Mouse (Mus musculus) cerebellum, adult 2 months (tissue): Measurements from ENCODE around the gene Syne1. TPM values are rescaled to one million over a fixed set of nuclear protein-coding genes. Genes with fewer than 3 reads are reported as not detected.

ENCODE experiments used
- DNase-seq, 2 experiments: peaks; one replicate each; pipeline ENCODE4 v3.0.0; 2021
- H3K27ac ChIP-seq: fragments of 200-500 bp; 2 replicates; pipeline ENCODE4 v1.5.1; 2012; ENCODE audit warnings: low read length, control low read depth, inconsistent platforms; ENCODE audit not compliant: insufficient read depth
- H3K27me3 ChIP-seq: fragments of 200-500 bp; 2 replicates; pipeline ENCODE4 v1.6.1; 2012; ENCODE audit warnings: inconsistent platforms, mild to moderate bottlenecking, low read length, moderate library complexity; ENCODE audit not compliant: control insufficient read depth, insufficient read depth
- H3K4me1 ChIP-seq: fragments of 200-500 bp; 2 replicates; pipeline ENCODE4 v1.6.1; 2011; ENCODE audit warnings: low read length; ENCODE audit not compliant: control insufficient read depth, insufficient read depth
- H3K4me3 ChIP-seq: fragments of 200-500 bp; replicated peaks from 2 replicates; pipeline ENCODE3; 2011; ENCODE audit warnings: mild to moderate bottlenecking, low read depth, low read length, control low read depth; ENCODE audit not compliant: insufficient read depth
- CTCF ChIP-seq: fragments of 200-500 bp; IDR thresholded peaks from 2 replicates; pipeline ENCODE4 v1.5.1; 2011; ENCODE audit warnings: low read depth, mild to moderate bottlenecking, control low read depth, low read length, moderate library complexity, borderline replicate concordance; ENCODE audit not compliant: insufficient read depth
- POLR2A ChIP-seq: fragments of 200-500 bp; IDR thresholded peaks from 2 replicates; pipeline ENCODE4 v1.6.1; 2011; ENCODE audit warnings: low read length, control low read depth, borderline replicate concordance; ENCODE audit not compliant: insufficient read depth
- WGBS: fragments of 180-500 bp; shearing (Covaris S2); methylation state at CpG from one replicate; pipeline ENCODE4 v1.1.7; 2018; 5-methylcytosine and 5-hydroxymethylcytosine counted together
- polyA plus RNA-seq: library from polyadenylated mRNA; depleted of rRNA; stranded (reverse); fragments of >200 nt; gene quantifications from 2 replicates; pipeline ENCODE4 v1.2.3, GENCODE M21; 2012

Gene Syne1
- polyA plus RNA-seq, 1 experiment, result 295 TPM

DNA sequence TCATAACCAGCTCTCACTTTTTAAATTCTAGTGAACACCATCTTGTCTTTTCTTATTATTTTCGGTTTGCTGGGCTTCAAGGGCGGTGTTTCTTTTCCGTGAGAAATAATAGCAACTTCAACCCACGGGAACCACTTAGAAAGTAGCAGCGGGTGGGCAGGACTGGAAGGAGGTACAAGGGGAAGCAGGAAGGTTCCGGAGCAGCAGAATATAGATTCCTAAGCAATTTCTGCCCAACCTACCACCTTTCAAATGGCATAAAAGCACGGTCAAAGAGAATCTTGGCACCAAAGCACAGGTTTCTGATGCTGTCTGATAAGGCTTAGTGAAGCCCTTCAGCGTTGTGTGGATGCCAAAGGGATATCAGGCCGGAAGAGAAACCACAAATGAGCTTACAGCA, 60.2 kb downstream of the Syne1 start:
- peak overlapping the region; percentile 49 for H3K27ac ChIP-seq
- no peaks in the 10 kb centered on the region for H3K27me3 ChIP-seq
- no peak for DNase-seq
- TF ChIP-seq POLR2A, result no peak
- TF ChIP-seq CTCF, result no peak
- WGBS, result 11% methylated on average over 9 of the region's 9 CpGs
- no peak overlapping the region for H3K4me3 ChIP-seq
- peaks cover 27% of the 10 kb centered on the region; the same call in 1 of the 2 replicates for H3K4me1 ChIP-seq

DNA sequence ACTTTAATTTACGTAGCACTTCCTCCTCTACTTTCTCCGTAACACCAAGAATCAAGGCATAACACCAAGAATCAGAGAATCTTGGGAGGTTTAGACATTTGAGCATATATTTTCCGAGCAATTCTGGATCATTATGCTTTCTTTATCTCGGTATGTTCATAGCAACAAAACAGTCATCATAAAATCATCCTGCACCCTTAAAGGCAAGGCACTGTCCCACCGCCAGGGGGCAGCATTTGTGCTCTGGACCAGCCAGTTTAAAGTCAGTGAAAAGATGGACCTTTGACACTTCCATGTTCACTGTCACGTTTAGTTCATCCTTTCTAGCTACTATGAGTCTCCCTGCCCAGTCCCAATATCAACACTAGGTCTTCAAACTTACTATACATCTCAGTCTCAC, 61.3 kb downstream of the Syne1 start:
- no peak overlapping the region; the same call in 1 of the 2 replicates for H3K27ac ChIP-seq
- H3K27me3 ChIP-seq, result no peaks in the 10 kb centered on the region
- H3K4me1 ChIP-seq, result peaks cover 21% of the 10 kb centered on the region; the same call in 1 of the 2 replicates
- peak in 1 of 2 experiments; percentile 65 for DNase-seq
- WGBS, result 61% methylated on average over 6 of the region's 6 CpGs
- TF ChIP-seq CTCF (peak; percentile 66; the same call in 1 of the 2 replicates), POLR2A (no peak)
- H3K4me3 ChIP-seq, result no peak overlapping the region

DNA sequence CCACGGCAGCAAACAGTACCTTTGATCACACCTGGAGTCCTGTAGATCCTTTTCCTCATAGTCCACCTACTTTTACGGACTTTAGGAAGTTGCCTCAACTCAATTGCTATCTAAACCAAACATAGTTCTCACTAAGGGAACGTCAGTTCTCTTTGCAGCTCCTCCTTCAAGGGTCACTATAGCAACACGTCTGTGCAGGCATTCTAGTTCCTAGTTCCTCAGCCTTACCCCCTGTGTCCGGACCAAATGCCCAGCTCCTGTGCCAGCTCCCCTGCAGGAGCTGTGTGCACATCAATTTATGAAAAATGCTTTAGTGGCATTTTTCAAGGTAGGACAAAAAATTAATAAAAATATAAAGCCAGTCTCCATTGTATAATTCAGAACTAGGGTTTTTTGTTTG, 63.2 kb downstream of the Syne1 start:
- Histone ChIP-seq H3K4me3 (peak overlapping the region; percentile 73), H3K27ac (peak overlapping the region; percentile 51; the same call in 1 of the 2 replicates), H3K4me1 (peaks cover 27% of the 10 kb centered on the region), H3K27me3 (no peaks in the 10 kb centered on the region)
- WGBS, result 3% methylated on average over 5 of the region's 5 CpGs
- no peak for TF ChIP-seq CTCF
- peak; percentile 53; the same call in 1 of the 2 replicates for TF ChIP-seq POLR2A
- DNase-seq, result peak; percentile 89 to 96

DNA sequence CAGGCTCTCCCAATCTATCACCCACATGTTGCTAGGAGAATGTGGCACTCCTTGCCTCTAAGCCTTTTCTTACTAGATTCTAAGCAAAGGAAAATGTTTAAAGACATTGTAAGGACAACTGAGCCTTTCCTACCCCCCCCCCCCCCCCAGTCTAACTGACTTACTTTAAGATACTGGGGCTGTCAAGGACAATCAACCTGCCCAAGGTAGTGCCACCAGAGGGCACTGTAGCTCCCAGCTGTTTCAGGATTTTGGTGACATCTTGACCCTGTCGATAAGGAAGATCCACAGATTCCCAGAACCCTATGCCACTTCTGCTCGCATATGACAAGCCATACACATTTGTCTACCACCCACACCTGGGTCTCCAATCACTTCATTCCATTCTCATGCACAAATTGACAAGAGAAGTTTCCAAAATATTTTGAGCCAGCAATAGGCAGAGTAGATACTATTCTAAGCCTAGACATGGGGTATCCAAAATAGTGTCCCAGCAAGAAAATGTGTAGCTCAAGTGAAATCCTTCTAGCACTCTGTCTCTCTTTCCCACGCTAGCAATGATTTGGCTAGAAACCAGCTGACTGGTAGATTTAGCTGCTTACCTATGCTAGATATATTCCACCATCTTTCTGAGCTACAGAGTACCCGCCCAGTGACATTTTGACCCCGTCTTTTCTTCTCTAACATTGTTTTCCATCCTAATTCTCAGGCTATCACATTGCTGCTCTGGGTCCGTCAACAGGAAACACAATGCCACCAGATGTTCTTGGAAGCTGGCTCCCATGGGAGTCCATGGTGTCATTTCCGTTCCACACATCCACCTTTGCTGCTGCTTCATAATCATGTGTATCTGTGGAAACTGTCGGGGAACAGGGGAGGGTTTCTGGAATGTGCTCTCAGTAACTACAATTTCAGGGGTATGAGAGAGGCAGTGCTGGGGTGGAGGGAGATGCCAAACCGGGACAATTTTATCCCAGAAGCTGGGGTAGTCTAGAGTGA, 70.4 kb downstream of the Syne1 start:
- Histone ChIP-seq H3K4me1 (peaks cover 23% of the 10 kb centered on the region), H3K27me3 (no peaks in the 10 kb centered on the region)
- 54% methylated on average over 9 of the region's 9 CpGs for WGBS

DNA sequence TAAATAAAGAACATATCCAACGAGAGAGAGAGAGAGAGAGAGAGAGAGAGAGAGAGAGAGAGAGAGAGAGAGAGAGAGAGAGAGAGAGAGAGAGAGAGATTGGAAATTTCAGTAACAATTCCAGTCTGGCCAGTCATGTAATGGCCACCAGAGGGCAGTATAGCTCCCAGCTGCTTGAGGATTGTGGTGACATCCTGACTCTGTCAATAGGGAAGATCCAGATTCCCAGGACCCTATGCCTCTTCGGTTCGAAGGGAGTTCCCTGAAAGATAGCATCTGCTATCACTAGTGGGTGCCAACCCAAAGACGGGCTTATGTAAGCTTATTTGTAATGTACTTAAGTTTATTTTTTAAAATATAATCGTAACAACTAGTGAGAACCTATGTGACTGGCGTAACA, 71.2 kb downstream of the Syne1 start:
- 27% methylated on average over 6 of the region's 6 CpGs for WGBS

More for the DNA sequence above, 70.4 kb downstream of the Syne1 start:
- TF ChIP-seq POLR2A (no peak), CTCF (peak; percentile 23; the same call in 1 of the 2 replicates)
- Histone ChIP-seq H3K27ac (peak overlapping the region; percentile 26; the same call in 1 of the 2 replicates), H3K4me3 (no peak overlapping the region)
- DNase-seq, result peak in 1 of 2 experiments; percentile 34

DNA sequence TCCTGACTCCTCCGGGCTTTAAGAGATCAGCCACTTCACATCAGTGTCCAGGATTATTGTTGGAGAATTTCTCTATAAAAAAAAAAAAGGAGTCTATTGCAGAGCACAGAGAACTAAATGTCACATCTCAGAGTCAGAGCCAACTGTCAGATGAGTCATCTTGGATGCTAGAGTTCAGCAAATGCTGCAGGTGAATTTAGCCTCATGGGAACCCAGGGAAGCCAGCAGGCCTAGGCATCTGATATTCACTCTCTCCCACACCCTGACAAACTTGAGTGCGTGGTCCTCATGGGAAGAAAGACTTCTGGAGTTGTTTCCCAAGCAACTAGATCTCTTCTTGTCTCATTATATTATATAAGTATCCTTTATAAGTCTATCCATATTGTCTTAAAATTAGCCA, 82.6 kb downstream of the Syne1 start:
- TF ChIP-seq POLR2A, result no peak
- no peak for TF ChIP-seq CTCF
- peak; percentile 65 to 91 for DNase-seq
- H3K27me3 ChIP-seq, result no peaks in the 10 kb centered on the region
- 10% methylated on average over 2 of the region's 2 CpGs for WGBS
- no peak overlapping the region for H3K4me3 ChIP-seq
- peaks cover 21% of the 10 kb centered on the region for H3K4me1 ChIP-seq
- H3K27ac ChIP-seq, result no peak overlapping the region; the same call in 1 of the 2 replicates

More for the DNA sequence above, 71.2 kb downstream of the Syne1 start:
- H3K27ac ChIP-seq, result no peak overlapping the region
- no peaks in the 10 kb centered on the region for H3K27me3 ChIP-seq
- TF ChIP-seq CTCF (peak; percentile 79), POLR2A (no peak)
- DNase-seq, result peak; percentile 70 to 72
- no peak overlapping the region for H3K4me3 ChIP-seq
- peaks cover 23% of the 10 kb centered on the region for H3K4me1 ChIP-seq

DNA sequence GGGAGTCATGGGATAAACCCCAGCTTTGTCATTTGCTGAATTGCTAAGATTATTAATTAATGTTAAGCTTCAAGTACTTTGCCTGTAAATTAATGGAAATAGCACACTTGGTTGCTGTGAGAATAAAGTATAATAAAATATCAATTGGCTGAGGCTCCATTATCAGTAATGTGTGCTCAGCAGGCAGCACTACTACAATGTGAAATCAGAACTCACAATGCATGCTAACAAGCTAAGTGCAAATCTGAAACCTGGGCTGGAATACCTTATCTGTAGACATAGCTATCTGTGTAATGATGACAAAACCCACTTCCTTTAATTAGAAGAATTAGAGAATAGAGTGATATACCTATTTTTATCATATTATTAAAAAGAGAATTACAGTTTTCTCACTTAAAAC, 97.5 kb downstream of the Syne1 start:
- no peak overlapping the region for H3K4me3 ChIP-seq
- no peaks in the 10 kb centered on the region for H3K27me3 ChIP-seq
- TF ChIP-seq CTCF, result no peak
- peaks cover 6% of the 10 kb centered on the region; the same call in 1 of the 2 replicates for H3K4me1 ChIP-seq
- no peak overlapping the region for H3K27ac ChIP-seq
- no peak for DNase-seq
